Mouse (Mus musculus) C2C12 (cell line): ENCODE measurements around the gene Hes5. TPM values are rescaled to one million over a fixed set of nuclear protein-coding genes. Genes with fewer than 3 reads are reported as not detected.
A peak's percentile ranks its signal among the peaks of the same experiment; 100 is the strongest.

Experiments
- H3K27me3 ChIP-seq: one replicate; pipeline ENCODE4 v1.6.1; 2011; ENCODE audit not compliant: control insufficient read depth, insufficient read depth, insufficient read length
- H3K36me3 ChIP-seq: one replicate; pipeline ENCODE4 v1.6.1; 2011; ENCODE audit not compliant: control insufficient read depth, insufficient read depth
- H3K4me3 ChIP-seq: one replicate; pipeline ENCODE4 v1.5.1; 2011; ENCODE audit warnings: mild to moderate bottlenecking, control low read depth; ENCODE audit not compliant: poor library complexity, insufficient read depth, severe bottlenecking
- H3K79me2 ChIP-seq: one replicate; pipeline ENCODE4 v1.6.1; 2011; ENCODE audit not compliant: control insufficient read depth, insufficient read depth
- H3K79me3 ChIP-seq: one replicate; pipeline ENCODE4 v1.6.1; 2011; ENCODE audit warnings: low read depth, control low read depth
- H3ac ChIP-seq: one replicate; pipeline ENCODE3; 2011; ENCODE audit warnings: low read depth; ENCODE audit not compliant: control insufficient read depth, insufficient read length
- CEBPB ChIP-seq: IDR thresholded peaks from one replicate; pipeline ENCODE4 v1.6.1; 2011; ENCODE audit warnings: low read depth, mild to moderate bottlenecking, control low read depth, moderate library complexity
- CTCF ChIP-seq: IDR thresholded peaks from one replicate; pipeline ENCODE4 v1.5.1; 2011; ENCODE audit not compliant: control insufficient read depth, insufficient read depth, insufficient read length
- FOSL1 ChIP-seq: IDR thresholded peaks from one replicate; pipeline ENCODE4 v1.8.0; 2011; ENCODE audit warnings: mild to moderate bottlenecking, low read length; ENCODE audit not compliant: poor library complexity, insufficient read depth, severe bottlenecking
- MAX ChIP-seq: IDR thresholded peaks from one replicate; pipeline ENCODE4 v1.6.1; 2011; ENCODE audit warnings: mild to moderate bottlenecking, control low read depth
- MYOD1 ChIP-seq: IDR thresholded peaks from one replicate; pipeline ENCODE4 v1.6.1; 2011; ENCODE audit warnings: low read depth; ENCODE audit not compliant: control insufficient read depth, insufficient read length
- MYOG ChIP-seq: IDR thresholded peaks from one replicate; pipeline ENCODE4 v1.6.1; 2011; ENCODE audit not compliant: control insufficient read depth, insufficient read length; ENCODE audit errors: extremely low read depth
- USF1 ChIP-seq: IDR thresholded peaks from one replicate; pipeline ENCODE4 v1.6.1; 2011; ENCODE audit warnings: low read depth, mild to moderate bottlenecking, control low read depth, moderate library complexity
- polyA plus RNA-seq: library from polyadenylated mRNA; unstranded; fragments of >200 nt; fragmentation: generic; extraction: Trizol; gene quantifications from one replicate; pipeline ENCODE4 v1.2.1, GENCODE M21; 2012; ENCODE audit warnings: missing spikeins

Hes5 gene
- polyA plus RNA-seq, 1 experiment: not detected

DNA sequence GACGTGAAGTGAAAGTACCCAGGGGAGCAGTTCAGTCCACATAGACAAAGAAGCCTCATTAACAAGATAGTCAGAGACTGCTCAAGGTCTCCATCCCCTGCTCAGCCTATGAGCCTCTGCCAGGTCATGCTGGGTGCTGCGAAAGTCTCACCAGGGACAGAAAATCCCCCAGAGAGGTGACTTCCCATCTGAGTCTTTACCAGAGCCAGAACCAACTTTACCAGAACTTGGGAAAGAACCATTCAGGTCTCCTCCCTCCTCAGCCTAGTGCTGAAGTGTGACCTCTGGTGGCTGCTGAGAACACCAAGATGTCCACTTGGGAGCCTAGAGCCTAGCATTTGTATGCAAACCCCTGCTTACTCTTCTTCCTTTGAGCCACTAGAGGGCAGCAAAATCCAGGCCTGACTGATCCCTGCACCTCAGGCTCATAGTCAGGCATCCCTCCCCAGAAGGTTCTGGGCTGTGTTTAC is 16.6 kb upstream of the Hes5 start:
- H3K79me3 ChIP-seq: no peaks in the 10 kb centered on the region
- H3K79me2 ChIP-seq: no peaks in the 10 kb centered on the region
- no peak for TF ChIP-seq MAX
- peak; percentile 88 for TF ChIP-seq CTCF
- TF ChIP-seq MYOD1: no peak
- TF ChIP-seq FOSL1: no peak
- no peak for TF ChIP-seq CEBPB
- H3K36me3 ChIP-seq: no peaks in the 10 kb centered on the region
- H3K4me3 ChIP-seq: no peak overlapping the region
- peaks cover 13% of the 10 kb centered on the region for H3K27me3 ChIP-seq
- no peak overlapping the region for H3ac ChIP-seq

DNA sequence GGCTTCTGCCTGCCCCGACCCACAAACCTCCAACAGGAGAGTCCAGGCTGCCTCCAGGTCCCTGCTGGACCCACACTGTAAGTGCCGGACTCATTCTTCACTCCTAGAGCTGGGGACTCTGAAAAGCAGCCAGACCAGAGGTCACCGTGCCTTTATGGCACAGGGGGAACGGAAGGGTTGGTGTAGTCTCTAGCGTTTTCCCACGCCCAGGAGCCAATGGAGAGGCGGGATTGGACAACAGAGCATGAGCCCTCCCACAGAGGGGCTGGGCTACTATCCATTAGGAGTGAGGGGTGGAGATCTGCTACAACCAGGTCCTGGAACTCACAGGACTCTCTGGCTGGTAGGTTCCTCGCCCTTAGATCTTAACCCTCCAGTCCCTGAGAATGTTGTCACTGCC is 14.4 kb upstream of the Hes5 start:
- no peaks in the 10 kb centered on the region for H3K79me3 ChIP-seq
- peaks cover 28% of the 10 kb centered on the region for H3K27me3 ChIP-seq
- no peaks in the 10 kb centered on the region for H3K36me3 ChIP-seq
- TF ChIP-seq FOSL1: no peak
- no peak for TF ChIP-seq CTCF
- TF ChIP-seq MAX: no peak
- no peak for TF ChIP-seq USF1
- TF ChIP-seq MYOD1: no peak
- no peak for TF ChIP-seq CEBPB
- TF ChIP-seq MYOG: no peak
- H3ac ChIP-seq: no peak overlapping the region
- no peak overlapping the region for H3K4me3 ChIP-seq
- H3K79me2 ChIP-seq: no peaks in the 10 kb centered on the region

DNA sequence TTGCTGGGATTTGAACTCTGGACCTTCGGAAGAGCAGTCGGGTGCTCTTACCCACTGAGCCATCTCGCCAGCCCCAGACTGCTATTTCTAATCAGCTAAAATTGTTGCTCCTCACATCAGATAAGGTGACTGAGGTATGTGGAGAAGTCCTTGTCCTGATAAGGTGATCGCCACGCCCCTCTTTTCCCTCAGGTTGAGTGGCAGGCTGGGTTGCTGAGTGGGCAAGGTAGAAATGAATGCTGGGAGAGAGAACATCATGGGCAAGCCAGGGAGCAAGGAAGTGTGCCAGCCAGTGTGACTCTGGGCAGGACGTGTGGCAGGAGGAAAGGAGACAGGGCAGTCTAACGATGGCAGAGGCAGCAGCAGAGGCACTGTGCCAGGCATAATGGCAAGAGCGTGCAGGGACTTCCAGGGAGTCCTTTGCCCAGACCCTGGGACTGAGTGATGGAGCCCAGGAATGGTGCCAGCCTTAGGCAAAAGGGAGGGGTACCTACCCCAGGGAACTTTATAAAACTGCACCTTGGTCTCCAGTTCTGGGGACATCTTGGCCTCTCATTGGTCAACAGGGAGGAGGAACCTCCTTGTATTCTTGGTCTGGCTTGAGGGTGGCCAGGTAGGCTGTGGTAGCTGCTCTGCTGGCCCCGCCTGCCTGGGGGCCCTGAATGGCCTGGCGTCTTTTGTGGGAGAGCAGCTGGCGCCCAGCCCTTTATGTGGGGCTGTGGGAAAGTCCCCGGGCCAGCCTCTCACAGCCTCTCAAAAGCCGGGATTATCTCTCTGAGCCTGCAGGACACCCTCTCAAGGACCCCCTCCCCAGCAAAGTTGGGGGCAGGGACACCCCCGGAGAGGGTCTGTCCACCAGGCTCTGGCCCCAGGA is 12.4 kb upstream of the Hes5 start:
- no peak for TF ChIP-seq CEBPB
- TF ChIP-seq USF1: no peak
- TF ChIP-seq FOSL1: no peak
- TF ChIP-seq CTCF: no peak
- no peak for TF ChIP-seq MYOD1
- TF ChIP-seq MYOG: no peak
- no peak for TF ChIP-seq MAX
- H3K79me3 ChIP-seq: no peaks in the 10 kb centered on the region
- peaks cover 41% of the 10 kb centered on the region for H3K27me3 ChIP-seq
- H3K4me3 ChIP-seq: no peak overlapping the region
- no peak overlapping the region for H3ac ChIP-seq
- H3K79me2 ChIP-seq: no peaks in the 10 kb centered on the region
- no peaks in the 10 kb centered on the region for H3K36me3 ChIP-seq

DNA sequence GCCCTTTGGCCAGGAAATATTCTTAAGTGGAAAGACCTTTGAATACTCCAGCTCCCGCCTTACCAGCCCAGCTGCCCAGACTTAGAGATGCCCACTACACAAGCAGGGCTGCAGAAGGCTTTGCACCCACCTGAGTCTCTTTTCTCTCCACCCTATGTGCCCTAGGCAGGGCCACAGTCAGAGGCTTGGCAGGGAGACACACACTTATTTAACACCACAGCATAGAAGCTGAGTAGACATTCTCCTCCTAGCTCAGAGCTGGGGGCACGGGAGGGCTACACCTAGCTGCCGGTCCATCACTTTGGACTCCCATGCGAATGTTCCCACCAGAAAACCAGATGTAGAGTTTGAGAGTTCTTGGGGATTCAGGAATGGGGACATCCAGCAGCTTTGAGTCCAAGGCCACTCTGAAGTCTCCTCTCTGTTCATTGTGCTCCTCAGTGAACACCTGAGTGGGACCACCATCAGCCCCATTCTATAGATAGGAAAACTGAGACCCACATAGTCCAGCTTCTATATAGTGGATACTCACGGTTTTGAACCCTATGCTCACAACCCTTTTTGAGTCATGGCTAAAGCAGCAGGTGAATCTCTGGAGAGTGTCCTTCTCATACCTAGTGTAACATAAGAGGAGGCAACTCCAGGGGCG is 11.7 kb upstream of the Hes5 start:
- no peaks in the 10 kb centered on the region for H3K79me3 ChIP-seq
- TF ChIP-seq MAX: no peak
- no peak for TF ChIP-seq FOSL1
- TF ChIP-seq USF1: no peak
- TF ChIP-seq MYOD1: no peak
- no peak for TF ChIP-seq CEBPB
- TF ChIP-seq CTCF: no peak
- TF ChIP-seq MYOG: no peak
- no peaks in the 10 kb centered on the region for H3K79me2 ChIP-seq
- no peak overlapping the region for H3K4me3 ChIP-seq
- peaks cover 49% of the 10 kb centered on the region for H3K27me3 ChIP-seq
- H3K36me3 ChIP-seq: no peaks in the 10 kb centered on the region
- H3ac ChIP-seq: no peak overlapping the region

DNA sequence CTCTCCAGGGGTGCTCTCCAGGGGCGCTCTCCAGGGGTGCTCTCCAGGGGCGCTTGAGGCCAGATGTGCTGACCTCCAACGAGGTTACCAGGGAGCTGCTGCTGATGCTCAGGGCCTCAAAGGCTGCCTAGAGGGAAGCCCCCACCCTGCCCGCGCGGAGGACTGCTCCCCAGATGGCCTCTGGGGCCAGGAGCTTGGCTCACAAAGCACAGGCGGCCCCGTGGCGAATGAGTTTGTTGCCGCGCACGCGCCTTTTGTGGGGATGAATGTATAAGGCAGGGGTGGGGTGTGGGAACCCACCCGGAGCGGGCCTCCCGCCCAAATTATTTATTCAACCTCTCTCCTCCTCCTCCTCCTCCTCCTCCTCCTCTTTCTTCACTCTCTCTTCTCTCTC is 11.1 kb upstream of the Hes5 start:
- Histone ChIP-seq H3K79me2 (no peaks in the 10 kb centered on the region), H3K36me3 (no peaks in the 10 kb centered on the region), H3K27me3 (peaks cover 54% of the 10 kb centered on the region), H3K4me3 (no peak overlapping the region), H3K79me3 (no peaks in the 10 kb centered on the region), H3ac (no peak overlapping the region)
- TF ChIP-seq CTCF (no peak), CEBPB (no peak)
